Mouse (Mus musculus): ENCODE measurements around the gene Sfn.

DNA sequence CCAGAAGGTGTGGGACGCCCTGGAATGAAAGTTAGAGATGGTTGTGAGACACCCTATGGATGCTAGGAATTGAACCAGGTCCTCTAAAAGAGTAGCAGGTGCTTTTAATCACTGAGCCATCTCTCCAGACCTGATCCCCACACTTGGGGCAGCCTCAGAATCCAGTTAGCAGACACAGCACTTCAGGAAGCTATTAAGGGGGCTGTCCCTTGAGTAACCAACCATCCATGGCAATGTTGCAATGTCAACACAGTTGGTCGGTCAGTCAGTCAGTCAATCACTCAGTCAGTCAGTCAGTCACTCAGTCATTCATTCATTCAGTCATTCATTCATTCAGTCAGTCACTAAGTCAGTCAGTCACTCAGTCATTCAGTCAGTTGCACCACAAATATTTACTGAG is 26.5 kb upstream of the Sfn start:
- TF ChIP-seq CTCF (IDR thresholded peaks at IDR 0.05; ENCODE audit: low read depth) (no peak), EP300 (optimal IDR thresholded peaks at IDR 0.05) (no peak)

Data from stomach, postnatal 0 days (tissue).